Mouse (Mus musculus) hindbrain, embryonic 14.5 days (tissue): ENCODE results near the gene Ripply3. TPM values are rescaled to one million over a fixed set of nuclear protein-coding genes. Genes with fewer than 3 reads are reported as not detected.

Experiments
- ATAC-seq: fragments of 200-750 bp; cut with Nextera tagmentation; 2 replicates; pipeline ENCODE4 v1.8.0; 2017; ENCODE audit warnings: moderate number of reproducible peaks, mild to moderate bottlenecking, moderate TSS enrichment, moderate library complexity; ENCODE audit not compliant: low FRiP score
- DNase-seq: peaks from one replicate; pipeline ENCODE4 v3.0.0-alpha.2; 2015; ENCODE audit warnings: low spot score
- H3K27ac ChIP-seq: fragments of 300-500 bp; sonication (generic); 2 replicates; pipeline ENCODE4 v1.5.1; 2014; ENCODE audit warnings: mild to moderate bottlenecking, moderate library complexity
- H3K27me3 ChIP-seq: fragments of 300-500 bp; sonication (generic); 2 replicates; pipeline ENCODE4 v1.6.1; 2014; ENCODE audit warnings: mild to moderate bottlenecking, low read length, mixed read lengths; ENCODE audit not compliant: control insufficient read depth, insufficient read depth
- H3K36me3 ChIP-seq: fragments of 300-500 bp; sonication (generic); replicated peaks from 2 replicates; pipeline ENCODE4 v1.6.1; 2014; ENCODE audit not compliant: control insufficient read depth, insufficient read depth
- H3K4me1 ChIP-seq: fragments of 300-500 bp; sonication (generic); replicated peaks from 2 replicates; pipeline ENCODE4 v1.6.1; 2014; ENCODE audit warnings: antibody characterized with exemption, low read length, mixed read lengths; ENCODE audit not compliant: control insufficient read depth, insufficient read depth
- H3K4me2 ChIP-seq: fragments of 300-500 bp; sonication (generic); replicated peaks from 2 replicates; pipeline ENCODE4 v1.6.1; 2014; ENCODE audit warnings: mild to moderate bottlenecking, moderate library complexity
- H3K4me3 ChIP-seq: fragments of 300-500 bp; sonication (generic); replicated peaks from 2 replicates; pipeline ENCODE4 v1.5.1; 2014; ENCODE audit warnings: mild to moderate bottlenecking, low read length
- H3K9ac ChIP-seq: fragments of 300-500 bp; sonication (generic); 2 replicates; pipeline ENCODE4 v1.6.1; 2014
- H3K9me3 ChIP-seq: fragments of 300-500 bp; sonication (generic); 2 replicates; pipeline ENCODE4 v1.6.1; 2016; ENCODE audit warnings: low read length; ENCODE audit not compliant: control insufficient read depth
- WGBS: fragments of 180-500 bp; shearing (Covaris S2); extraction: QIAGEN DNeasy Blood & Tissue Kit; methylation state at CpG from one replicate; pipeline ENCODE4 v1.1.7; 2014; 5-methylcytosine and 5-hydroxymethylcytosine counted together
- polyA plus RNA-seq: library from polyadenylated mRNA; unstranded; fragments of >200 nt; fragmentation: Nextera tagmentation; extraction: Ambion mirVana; gene quantifications from 2 replicates; pipeline ENCODE4 v1.2.1, GENCODE M21; 2014

Gene Ripply3
- polyA plus RNA-seq, 1 experiment from 2014 or later, result 1.3 TPM

DNA sequence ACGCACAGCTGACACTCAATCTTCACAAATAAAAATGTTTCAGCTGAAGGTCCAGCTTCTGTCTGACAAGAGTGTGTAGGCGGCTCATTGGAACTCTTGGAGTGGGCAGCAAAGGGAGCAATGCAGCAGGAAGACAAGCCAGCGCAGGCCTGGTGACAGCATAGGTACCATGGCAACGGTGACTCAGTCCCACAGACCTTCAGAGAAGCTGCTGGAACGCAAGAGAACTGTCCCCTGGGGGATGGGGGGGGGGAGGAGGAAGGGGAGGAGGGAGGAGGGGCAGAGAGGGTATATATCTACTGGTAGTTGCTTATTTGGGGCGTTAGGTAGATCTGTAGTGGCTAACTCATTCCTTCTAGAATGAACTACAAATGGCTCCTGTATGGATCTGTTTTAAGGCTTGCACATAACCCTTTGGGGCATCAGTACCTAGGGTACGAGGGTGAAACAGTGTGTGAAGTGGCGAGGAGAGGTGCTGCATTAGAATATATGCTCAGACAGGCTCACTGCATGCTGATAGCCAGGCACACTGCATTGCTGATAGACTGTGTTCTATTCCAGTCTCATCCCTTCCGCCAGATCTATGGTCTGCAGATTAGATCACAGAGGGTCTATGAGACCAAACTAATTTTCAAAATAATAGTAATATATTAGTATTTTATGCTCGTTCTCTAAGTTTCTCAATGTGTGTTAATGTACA, 34.1 kb downstream of the Ripply3 start:
- ATAC-seq (peak; percentile 66; the same call in 1 of the 2 replicates), DNase-seq (peak; percentile 61)
- no peak overlapping the region for H3K9ac ChIP-seq
- 47% methylated on average over 10 of the region's 10 CpGs for whole genome bisulfite sequencing
- no peak overlapping the region for H3K4me2 ChIP-seq
- H3K4me3 ChIP-seq, result no peak overlapping the region
- H3K27ac ChIP-seq, result 0 out of 2 replicates have a peak overlapping the region, but pooled peaks have one; percentile 43
- no peaks in the 10 kb centered on the region for H3K27me3 ChIP-seq
- peaks cover 9% of the 10 kb centered on the region for H3K36me3 ChIP-seq
- peaks cover 10% of the 10 kb centered on the region for H3K4me1 ChIP-seq
- H3K9me3 ChIP-seq, result no peaks in the 10 kb centered on the region

DNA sequence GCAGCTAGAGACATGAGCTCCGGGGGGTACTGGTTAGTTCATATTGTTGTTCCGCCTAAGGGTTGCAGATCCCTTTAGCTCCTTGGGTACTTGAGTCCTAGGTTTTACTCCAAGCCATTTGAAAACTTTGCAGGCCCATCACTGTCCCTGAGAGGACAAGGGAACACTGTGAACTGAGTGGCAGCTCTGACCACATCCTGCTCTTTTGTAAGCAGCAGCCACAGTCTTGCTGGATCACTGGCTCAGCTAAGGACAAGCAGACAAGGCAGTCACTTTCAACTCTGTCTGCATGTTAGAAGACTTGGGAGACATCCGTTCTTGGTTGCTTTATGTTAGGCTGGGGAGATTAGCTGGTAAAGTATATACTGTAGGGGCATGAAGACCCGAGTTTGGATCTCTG, 35.6 kb downstream of the Ripply3 start:
- H3K36me3 ChIP-seq, result peaks cover 9% of the 10 kb centered on the region
- H3K27ac ChIP-seq, result no peak overlapping the region
- DNase-seq (no peak), ATAC-seq (no peak)
- no peaks in the 10 kb centered on the region for H3K9me3 ChIP-seq
- H3K4me2 ChIP-seq, result no peak overlapping the region
- H3K9ac ChIP-seq, result no peak overlapping the region
- H3K4me1 ChIP-seq, result peaks cover 14% of the 10 kb centered on the region
- WGBS, result 89% methylated on average over 4 of the region's 4 CpGs
- H3K4me3 ChIP-seq, result no peak overlapping the region
- H3K27me3 ChIP-seq, result no peaks in the 10 kb centered on the region

DNA sequence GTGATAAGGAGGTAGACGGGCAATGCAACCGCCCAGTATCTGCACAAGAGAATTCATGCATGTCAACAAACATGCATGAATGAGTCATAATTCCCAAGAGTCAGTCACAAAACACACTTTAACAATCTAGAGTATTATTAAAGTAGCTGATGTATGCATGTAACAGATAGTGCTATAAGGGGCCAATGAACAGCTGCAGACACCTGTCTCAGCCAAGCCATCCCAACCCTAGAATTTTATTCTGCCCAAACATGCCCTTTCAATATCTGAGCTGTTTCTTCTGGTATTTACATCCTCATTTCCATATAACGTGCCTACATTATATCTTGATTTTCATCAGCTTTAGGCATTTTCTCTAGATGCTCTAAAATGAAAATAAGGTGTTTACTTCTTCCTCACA, 37.2 kb downstream of the Ripply3 start:
- no peak for ATAC-seq
- Histone ChIP-seq H3K9me3 (no peaks in the 10 kb centered on the region), H3K36me3 (peaks cover 9% of the 10 kb centered on the region), H3K4me1 (peaks cover 23% of the 10 kb centered on the region), H3K27ac (no peak overlapping the region), H3K4me3 (no peak overlapping the region), H3K4me2 (no peak overlapping the region), H3K27me3 (no peaks in the 10 kb centered on the region), H3K9ac (no peak overlapping the region)
- 98% methylated on average over 3 of the region's 3 CpGs for WGBS
- DNase-seq, result no peak

DNA sequence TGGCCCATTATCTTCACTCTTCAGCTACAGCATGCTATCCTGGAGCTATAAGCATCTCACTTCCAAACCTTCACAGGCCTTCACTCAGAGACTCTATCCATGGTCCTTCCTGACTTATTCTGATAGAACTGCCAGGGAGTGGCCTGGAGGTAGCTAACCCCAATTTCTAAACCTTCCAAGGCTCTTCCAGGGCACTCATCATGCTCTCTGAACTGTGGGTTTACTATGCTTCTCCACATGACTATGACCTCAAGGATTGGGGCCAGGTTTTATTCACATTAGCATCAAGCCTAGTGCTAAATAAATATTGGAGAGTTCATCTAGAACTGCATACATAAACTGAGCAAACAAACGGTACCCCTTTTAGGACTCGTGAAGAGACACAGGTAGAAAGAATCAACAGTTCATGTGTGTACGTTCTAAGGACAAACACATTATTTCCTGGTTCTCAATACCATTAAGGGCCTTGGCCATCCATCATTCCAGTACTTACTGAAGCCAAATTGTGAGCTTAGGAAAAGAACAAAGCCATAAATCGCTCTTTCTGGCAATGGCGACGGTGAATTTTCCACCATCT, 41.5 kb downstream of the Ripply3 start:
- WGBS, result 9% methylated on average over 6 of the region's 6 CpGs
- ATAC-seq (no peak), DNase-seq (no peak)
- Histone ChIP-seq H3K27ac (peak overlapping the region; percentile 99), H3K27me3 (no peaks in the 10 kb centered on the region), H3K36me3 (peaks cover 7% of the 10 kb centered on the region), H3K9ac (peak overlapping the region; percentile 100), H3K4me1 (peaks cover 35% of the 10 kb centered on the region), H3K4me3 (peak overlapping the region; percentile 97), H3K4me2 (peak overlapping the region; percentile 84), H3K9me3 (no peaks in the 10 kb centered on the region)

DNA sequence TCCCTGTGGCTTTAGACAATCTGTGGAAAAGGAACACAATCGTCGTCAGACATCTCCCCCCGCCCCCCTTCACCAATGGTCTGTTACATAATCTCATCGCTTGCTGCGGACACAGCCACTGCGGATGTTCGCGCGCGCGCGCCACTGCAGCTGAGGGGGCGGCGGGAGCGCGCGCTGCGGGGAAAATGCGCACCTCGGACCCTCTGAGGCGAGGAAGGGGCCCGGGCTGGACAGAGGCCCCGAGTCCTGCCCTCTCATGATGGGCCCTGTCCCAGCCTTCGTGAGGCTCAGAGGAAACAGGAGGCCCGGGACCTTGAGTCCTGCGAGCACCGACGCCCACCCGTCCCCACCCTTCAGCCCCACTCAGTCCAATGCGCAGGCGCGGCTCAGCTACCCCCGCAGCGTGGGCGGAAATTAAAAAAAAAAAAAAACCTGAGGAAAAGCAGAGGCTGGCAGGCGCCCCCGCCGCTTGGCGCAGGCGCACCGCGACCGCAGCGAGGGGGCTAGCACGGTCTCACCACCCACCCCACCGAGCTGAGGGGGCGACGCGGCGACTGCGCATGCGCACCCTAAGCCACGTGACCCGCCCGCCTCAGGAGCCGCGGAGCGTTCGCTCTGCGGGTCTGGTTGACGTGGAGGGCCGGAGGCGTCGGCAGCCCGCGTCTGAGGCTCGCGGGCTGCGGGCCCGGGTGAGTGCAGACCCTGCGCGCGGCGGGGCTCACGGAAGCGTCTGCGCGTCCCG, 42.1 kb downstream of the Ripply3 start, which contains the start of gene Ttc3:
Ttc3 (plus strand) TSS at position 446 of the 742 bp plus-strand sequence.
- Histone ChIP-seq H3K27me3 (no peaks in the 10 kb centered on the region), H3K27ac (peak within 1 kb of the TSS; percentile 99), H3K4me3 (peak within 1 kb of the TSS; percentile 97), H3K9me3 (no peaks in the 10 kb centered on the region), H3K9ac (peak within 1 kb of the TSS; percentile 100), H3K36me3 (peaks cover under 1% of the 10 kb centered on the region), H3K4me2 (peak within 1 kb of the TSS; percentile 84), H3K4me1 (peaks cover 39% of the 10 kb centered on the region)
- DNase-seq, result peak; percentile 100
- WGBS, result under 1% methylated on average over 70 of the region's 79 CpGs
- peak; percentile 83 for ATAC-seq

DNA sequence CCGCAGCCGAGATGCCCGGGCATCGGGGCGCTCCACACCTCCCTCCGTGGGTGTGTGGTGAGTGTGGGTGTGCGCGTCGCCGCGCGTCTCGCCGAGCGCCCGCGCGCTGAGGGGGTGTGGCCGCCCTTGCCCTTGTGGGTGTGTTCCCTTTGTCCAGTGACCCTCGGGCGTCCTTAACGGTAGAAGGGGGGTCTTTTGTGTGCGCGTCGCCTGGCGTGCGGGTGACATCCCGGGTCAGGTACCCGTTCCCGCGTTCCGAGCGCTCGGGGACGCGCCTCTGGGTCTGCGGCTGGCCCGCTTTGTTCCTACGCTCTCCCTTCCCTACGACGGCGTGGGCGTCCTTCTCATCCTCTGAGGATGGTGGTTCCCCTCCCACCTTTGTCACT, 42.7 kb downstream of the Ripply3 start:
- peak overlapping the region; percentile 99 for H3K27ac ChIP-seq
- peak; percentile 62; the same call in 1 of the 2 replicates for ATAC-seq
- H3K9ac ChIP-seq, result peak overlapping the region; percentile 100
- WGBS, result under 1% methylated on average over 42 of the region's 43 CpGs
- peak overlapping the region; percentile 58 for H3K4me2 ChIP-seq
- H3K9me3 ChIP-seq, result no peaks in the 10 kb centered on the region
- no peaks in the 10 kb centered on the region; the same call in 1 of the 2 replicates for H3K36me3 ChIP-seq
- DNase-seq, result no peak
- H3K27me3 ChIP-seq, result no peaks in the 10 kb centered on the region
- H3K4me3 ChIP-seq, result peak overlapping the region; percentile 97
- H3K4me1 ChIP-seq, result peaks cover 39% of the 10 kb centered on the region

DNA sequence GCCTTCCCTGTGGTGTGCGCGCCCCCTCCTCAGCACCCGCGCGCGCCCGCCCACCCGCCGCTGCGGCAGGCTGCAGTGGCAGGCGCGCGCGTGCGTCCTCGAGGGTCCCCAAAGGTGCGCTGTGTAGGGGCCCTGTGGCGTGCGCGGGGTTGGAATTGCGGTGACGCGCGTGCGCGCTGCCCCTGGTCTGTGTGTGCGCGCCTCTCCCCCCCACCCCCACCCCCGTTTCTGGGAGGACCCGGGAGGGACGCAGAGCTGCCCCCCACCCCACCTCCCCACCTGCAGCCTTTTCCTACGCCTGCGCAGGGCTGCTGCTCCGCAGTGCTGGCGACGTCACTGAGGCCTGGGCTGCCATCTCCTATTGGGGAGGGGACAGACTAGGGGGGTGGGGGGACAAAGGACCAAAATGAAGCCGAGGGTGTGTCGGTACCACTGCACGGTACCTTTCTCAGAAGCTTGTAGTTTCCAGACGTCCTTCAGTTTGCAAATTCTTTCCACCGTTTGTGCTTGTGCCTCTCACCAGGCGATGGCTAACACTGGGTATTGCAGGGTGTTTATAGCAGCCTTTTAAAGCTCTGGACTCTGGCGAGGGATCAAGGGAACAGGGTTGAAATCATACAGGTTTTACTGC, 43.2 kb downstream of the Ripply3 start, which contains the start of gene Pigp:
Pigp (minus strand) TSS at position 542 of the 631 bp plus-strand sequence.
- peak; percentile 85 for DNase-seq
- peak within 1 kb of the TSS; percentile 99 for H3K27ac ChIP-seq
- H3K4me2 ChIP-seq, result peak within 1 kb of the TSS; percentile 58
- H3K9ac ChIP-seq, result peak within 1 kb of the TSS; percentile 100
- H3K36me3 ChIP-seq, result no peaks in the 10 kb centered on the region; the same call in 1 of the 2 replicates
- WGBS, result under 1% methylated on average over 38 of the region's 43 CpGs
- H3K27me3 ChIP-seq, result no peaks in the 10 kb centered on the region
- ATAC-seq, result peak; percentile 87
- H3K9me3 ChIP-seq, result no peaks in the 10 kb centered on the region
- H3K4me3 ChIP-seq, result peak within 1 kb of the TSS; percentile 97
- peaks cover 42% of the 10 kb centered on the region for H3K4me1 ChIP-seq

DNA sequence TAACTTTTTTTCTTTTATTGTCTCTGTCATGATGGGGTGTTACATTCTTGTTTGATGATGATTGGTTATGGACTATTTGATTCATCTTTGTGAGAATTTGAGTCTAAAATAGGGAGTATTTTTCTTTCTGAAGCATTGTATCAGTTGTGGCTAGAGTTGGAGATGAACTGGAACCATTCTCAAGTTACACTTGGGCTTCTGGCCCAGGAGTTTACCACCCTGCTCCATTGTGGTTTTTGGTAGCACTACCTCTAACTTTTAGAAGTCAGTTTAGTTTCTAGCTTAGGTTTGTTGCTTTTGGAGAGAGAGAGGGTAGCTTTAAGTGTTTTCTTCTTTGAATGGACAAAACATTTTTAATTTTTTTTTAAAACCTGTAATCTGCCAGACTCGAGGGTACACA, 51.2 kb downstream of the Ripply3 start:
- Histone ChIP-seq H3K4me2 (no peak overlapping the region), H3K9me3 (no peaks in the 10 kb centered on the region), H3K4me1 (peaks cover 20% of the 10 kb centered on the region), H3K27ac (no peak overlapping the region), H3K4me3 (no peak overlapping the region), H3K9ac (no peak overlapping the region), H3K27me3 (no peaks in the 10 kb centered on the region), H3K36me3 (no peaks in the 10 kb centered on the region)
- no peak for DNase-seq
- 84% methylated on average over 1 of the region's 1 CpGs for WGBS
- ATAC-seq, result no peak

DNA sequence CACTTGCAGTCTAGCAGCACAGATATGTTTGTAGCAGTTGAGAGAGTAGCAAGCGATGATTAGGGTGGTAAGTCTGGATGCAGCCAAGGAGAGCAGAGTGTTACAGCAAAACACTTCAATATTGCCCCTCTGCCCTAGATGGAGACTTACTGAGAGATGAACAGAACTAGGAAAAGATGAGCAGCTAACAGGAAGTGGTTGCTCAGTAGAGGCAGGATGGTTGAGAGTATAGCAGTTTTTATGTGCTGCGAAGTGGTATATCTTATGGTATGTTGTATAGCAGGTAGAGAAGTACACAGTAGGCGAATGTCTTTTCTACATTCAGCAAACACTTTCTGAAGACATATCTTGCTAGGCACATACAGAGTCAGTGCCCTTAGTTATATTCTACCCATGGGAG, 55.1 kb downstream of the Ripply3 start:
- H3K27me3 ChIP-seq, result no peaks in the 10 kb centered on the region
- no peak for DNase-seq
- no peak overlapping the region for H3K4me2 ChIP-seq
- 95% methylated on average over 3 of the region's 3 CpGs for WGBS
- H3K4me1 ChIP-seq, result peaks cover 9% of the 10 kb centered on the region; the same call in 1 of the 2 replicates
- peaks cover 6% of the 10 kb centered on the region for H3K36me3 ChIP-seq
- ATAC-seq, result no peak
- no peak overlapping the region for H3K9ac ChIP-seq
- H3K4me3 ChIP-seq, result no peak overlapping the region
- no peak overlapping the region for H3K27ac ChIP-seq
- H3K9me3 ChIP-seq, result no peaks in the 10 kb centered on the region
